Mouse (Mus musculus): ENCODE data around the gene Zc3h4.

DNA sequence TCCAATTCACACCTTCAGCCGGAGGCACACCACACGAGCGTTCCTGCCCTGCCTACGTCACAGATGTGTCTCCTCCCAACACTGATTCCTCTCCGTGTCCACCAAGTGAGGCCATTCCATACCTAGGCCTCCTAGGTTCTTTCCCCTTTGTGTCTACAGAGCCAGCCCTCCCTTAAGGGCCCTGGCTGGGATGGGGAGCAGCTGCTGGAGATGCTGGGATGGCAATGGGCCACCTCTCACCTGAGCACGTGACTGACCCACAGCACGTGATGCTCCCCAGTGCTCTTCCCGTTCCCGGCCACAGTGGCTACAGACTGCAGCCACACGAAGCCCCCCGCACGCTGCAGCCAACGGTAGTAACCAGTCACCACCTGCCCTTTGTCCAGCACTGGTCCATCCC lies 59.9 kb downstream of the Zc3h4 start:
- no peak for TF ChIP-seq CTCF (IDR thresholded peaks at IDR 0.05; ENCODE audit: control insufficient read depth, insufficient read depth, insufficient replicate concordance, low read depth, low read length)
- no peak for TF ChIP-seq POLR2A (IDR thresholded peaks at IDR 0.05; ENCODE audit: control insufficient read depth, low read depth, low read length)

All from testis, adult 2 months (tissue).